Mouse (Mus musculus) heart, postnatal 4 days (tissue): ENCODE measurements around the gene Mum1l1. TPM values are rescaled to one million over a fixed set of nuclear protein-coding genes. Genes with fewer than 3 reads are reported as not detected.
A peak's percentile ranks its signal among the peaks of the same experiment; 100 is the strongest.
"Not testable (repeated sequence)": the region's sequence is repeated elsewhere in the genome, so short reads cannot be mapped to it uniquely, and the experiment has no call there.

Source experiments
- DNase-seq: peaks from one replicate; pipeline ENCODE4 v3.0.0; 2021
- total RNA-seq, 2 experiments: library from RNA; stranded (reverse); gene quantifications; 2 replicates each; pipeline ENCODE4 v1.2.3; 2021

Gene Mum1l1
- 10 to 100 TPM; 14.7 to 16.9 TPM for total RNA-seq

- peak; percentile 84 for DNase-seq
Measured at GRCm38 (mm10) chrX:139209829-139210225, at the start of gene Mum1l1. Mum1l1 (plus strand) TSS chrX:139210042.

GRCm38 (mm10) chrX:139178928-139179327 lies 30.9 kb upstream of the Mum1l1 start, which contains the start of gene 4933428M09Rik:
4933428M09Rik (plus strand) TSS chrX:139179228.
- DNase-seq: no peak

- peak; percentile 12 for DNase-seq
Measured at GRCm38 (mm10) chrX:139191506-139191905, 18.3 kb upstream of the Mum1l1 start.

- no peak for DNase-seq
Measured at GRCm38 (mm10) chrX:139194572-139195279, 15.1 kb upstream of the Mum1l1 start.

- not testable (repeated sequence) for DNase-seq
Measured at GRCm38 (mm10) chrX:139209191-139209828, 532 bp upstream of the Mum1l1 start.

GRCm38 (mm10) chrX:139214765-139215164 lies 4.9 kb downstream of the Mum1l1 start:
- no peak for DNase-seq

- no peak for DNase-seq
Measured at GRCm38 (mm10) chrX:139216409-139216808, 6.6 kb downstream of the Mum1l1 start.

GRCm38 (mm10) chrX:139216991-139217593 lies 7.2 kb downstream of the Mum1l1 start:
- DNase-seq: peak; percentile 69

GRCm38 (mm10) chrX:139217776-139218175 lies 7.9 kb downstream of the Mum1l1 start:
- no peak for DNase-seq

- peak; percentile 62 for DNase-seq
Measured at GRCm38 (mm10) chrX:139219017-139219416, 9.2 kb downstream of the Mum1l1 start.

GRCm38 (mm10) chrX:139220830-139221229 lies 11.0 kb downstream of the Mum1l1 start:
- DNase-seq: no peak

GRCm38 (mm10) chrX:139221893-139222292 lies 12.1 kb downstream of the Mum1l1 start:
- no peak for DNase-seq

GRCm38 (mm10) chrX:139231143-139231542 lies 21.3 kb downstream of the Mum1l1 start:
- DNase-seq: peak; percentile 71

- DNase-seq: peak; percentile 20
Measured at GRCm38 (mm10) chrX:139247294-139247693, 37.5 kb downstream of the Mum1l1 start.

GRCm38 (mm10) chrX:139257072-139257471 lies 47.2 kb downstream of the Mum1l1 start:
- DNase-seq: no peak

GRCm38 (mm10) chrX:139281966-139282365 lies 72.1 kb downstream of the Mum1l1 start:
- DNase-seq: no peak

Other genes with a start within 250 kb of the Mum1l1 start
- not detected for gene Serpina7, start 124.8 kb upstream of the Mum1l1 start, total RNA-seq
- not detected for gene 4930513O06Rik, start 123.8 kb upstream of the Mum1l1 start, total RNA-seq
- not detected for gene 4933428M09Rik, start 30.8 kb upstream of the Mum1l1 start, total RNA-seq
- gene Trap1a, start 123.6 kb downstream of the Mum1l1 start, total RNA-seq: not detected